Mouse (Mus musculus): Measurements from ENCODE around the gene Slc5a3. TPM values are rescaled to one million over a fixed set of nuclear protein-coding genes. Genes with fewer than 3 reads are reported as not detected.
"Not testable (repeated sequence)": the region's sequence is repeated elsewhere in the genome, so short reads cannot be mapped to it uniquely, and the experiment has no call there.

Gene Slc5a3
- total RNA-seq, 2 experiments from 2014 or later: 3.0 to 3.1 TPM

DNA sequence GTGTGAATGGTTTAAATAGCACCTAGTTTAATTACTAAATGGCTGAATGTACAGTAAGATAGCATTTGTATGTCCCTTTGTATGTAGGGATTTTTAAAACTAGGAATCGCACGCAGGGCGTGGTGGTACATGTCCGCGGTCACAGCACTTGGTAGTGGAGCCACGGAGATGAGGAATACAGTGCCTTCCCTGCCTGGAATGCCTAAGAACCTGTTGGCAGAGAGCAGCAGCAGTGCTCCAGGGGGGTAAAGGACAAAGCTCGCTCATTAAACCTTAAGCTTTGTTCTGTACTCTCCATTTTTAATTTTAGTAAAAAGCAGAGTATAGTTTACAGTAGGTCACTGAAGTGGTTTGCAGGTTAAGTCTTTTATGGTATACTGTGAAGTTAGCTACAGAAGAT lies 3.5 kb downstream of the Slc5a3 start:
- no peak for ATAC-seq (replicated peaks; ENCODE audit: poor library complexity)

GRCm38 (mm10) chr16:92062832-92063231 lies 4.7 kb downstream of the Slc5a3 start:
- no peak for ATAC-seq (replicated peaks; ENCODE audit: poor library complexity)

DNA sequence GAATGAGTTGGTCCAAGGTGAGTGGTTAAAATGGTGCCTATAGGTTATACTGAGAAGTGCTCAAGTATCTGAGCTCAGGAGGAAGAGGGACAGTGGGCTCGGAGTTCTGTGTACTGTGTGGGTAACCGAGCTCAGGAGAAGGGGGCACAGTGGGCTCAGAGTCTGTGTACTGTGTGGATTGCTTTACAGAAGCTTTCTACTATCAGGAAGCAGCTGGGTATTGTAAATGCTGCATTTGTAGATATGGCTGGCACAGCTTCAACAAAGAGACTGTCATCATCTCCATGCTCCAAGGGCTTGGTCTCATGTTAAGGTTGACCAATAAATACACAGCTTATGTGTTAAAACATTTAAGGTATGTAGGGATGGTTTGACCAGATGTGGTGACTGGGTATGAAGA lies 6.7 kb downstream of the Slc5a3 start:
- peak; percentile 60 for ATAC-seq (replicated peaks; ENCODE audit: poor library complexity)

DNA sequence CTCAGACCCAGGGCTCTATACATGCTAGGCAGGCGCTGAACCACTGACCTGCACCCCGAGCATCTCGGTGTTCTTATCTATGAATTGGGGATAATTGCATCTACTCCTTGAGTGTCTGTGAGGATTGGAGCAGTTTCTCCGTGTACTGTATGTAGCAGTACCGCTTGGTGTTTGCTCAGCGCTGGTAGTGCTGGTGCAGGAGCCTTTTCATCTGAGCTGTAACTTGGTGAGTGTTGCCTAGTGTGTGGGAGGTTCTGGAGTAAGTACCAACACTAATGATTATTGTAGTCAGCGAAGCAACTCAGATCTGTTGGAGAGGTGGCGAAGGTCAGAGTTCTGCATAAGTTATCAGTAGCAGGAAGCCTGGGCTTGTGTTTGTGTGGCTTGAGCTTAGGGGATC lies 12.2 kb downstream of the Slc5a3 start:
- no peak for ATAC-seq (replicated peaks; ENCODE audit: poor library complexity)

DNA sequence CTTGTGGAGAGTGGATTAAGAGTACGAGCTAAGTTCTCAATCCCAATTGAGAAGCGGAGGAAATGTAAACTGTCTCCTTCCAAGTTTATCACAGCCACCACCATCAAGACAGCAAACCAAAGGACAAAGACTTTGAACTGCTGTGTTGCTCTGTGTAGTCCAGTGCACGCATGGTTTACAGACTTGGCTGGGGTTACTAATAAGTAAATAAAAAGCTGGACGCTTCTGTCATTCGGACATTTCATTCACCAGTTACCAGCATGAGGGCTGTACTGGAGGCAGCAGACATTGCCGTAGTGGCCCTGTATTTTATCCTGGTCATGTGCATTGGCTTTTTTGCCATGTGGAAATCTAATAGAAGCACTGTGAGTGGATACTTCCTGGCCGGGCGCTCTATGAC lies 18.7 kb downstream of the Slc5a3 start:
- no peak for ATAC-seq (replicated peaks; ENCODE audit: poor library complexity)

GRCm38 (mm10) chr16:92083771-92084453 lies 25.8 kb downstream of the Slc5a3 start:
- no peak for ATAC-seq (replicated peaks; ENCODE audit: poor library complexity)

- ATAC-seq (replicated peaks; ENCODE audit: poor library complexity): peak; percentile 29; the same call in 1 of the 2 replicates
These were observed 31.1 kb downstream of the Slc5a3 start for GRCm38 (mm10) chr16:92089225-92089624.

DNA sequence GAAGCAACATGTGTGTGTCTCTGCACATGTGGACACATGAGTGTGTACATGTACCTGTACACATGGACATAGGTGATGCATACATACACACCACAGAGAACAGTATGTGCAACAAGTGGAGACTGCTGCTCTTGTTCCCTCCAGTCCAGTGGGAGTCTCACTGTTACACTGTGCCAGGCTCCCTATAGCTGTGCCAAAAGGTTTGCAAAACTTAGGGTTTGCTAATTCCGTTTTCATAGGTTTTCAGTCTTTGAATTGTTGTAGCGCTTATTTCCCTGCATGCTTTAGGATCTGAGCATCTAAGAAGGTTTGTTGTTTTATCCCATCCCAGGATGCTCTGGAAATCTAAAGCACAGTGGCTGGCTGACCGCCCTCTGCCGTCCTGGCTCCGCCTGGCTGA lies 33.8 kb downstream of the Slc5a3 start:
- no peak for ATAC-seq (replicated peaks; ENCODE audit: poor library complexity)

DNA sequence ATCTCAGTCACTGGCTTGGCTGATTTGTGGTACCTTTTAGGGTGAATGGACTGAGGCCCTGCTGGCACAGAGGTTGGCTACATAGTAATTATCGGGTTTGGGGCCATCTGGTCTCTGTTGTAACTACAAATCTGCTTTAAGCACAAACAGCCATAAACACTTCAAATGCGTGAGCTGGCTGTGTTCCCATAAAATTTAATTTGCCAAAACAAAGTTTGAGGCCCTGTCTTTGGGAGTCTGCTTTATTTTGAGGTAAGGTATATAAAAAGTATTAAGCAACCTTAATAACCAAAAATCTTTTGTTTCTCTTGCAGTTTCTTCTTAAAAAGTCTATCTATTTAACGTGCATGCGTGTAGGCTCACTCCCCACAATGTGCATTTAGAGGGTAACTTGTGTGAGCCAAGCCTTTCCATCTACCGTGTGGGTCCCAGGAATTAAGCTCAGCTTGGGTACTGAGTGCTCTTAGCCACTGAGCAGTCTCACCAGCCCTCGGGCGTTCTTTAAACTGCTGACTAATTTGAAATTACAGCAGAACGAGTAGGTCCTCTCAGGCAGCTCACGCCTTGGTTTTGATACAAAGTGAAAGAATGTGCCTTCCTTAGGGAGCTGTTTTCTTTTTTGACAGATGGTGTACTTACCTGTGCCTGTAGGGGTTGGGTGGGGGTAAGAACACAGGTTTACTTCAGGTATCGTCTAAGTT lies 40.4 kb downstream of the Slc5a3 start:
- no peak for ATAC-seq (replicated peaks; ENCODE audit: poor library complexity)

GRCm38 (mm10) chr16:92099598-92099997 lies 41.5 kb downstream of the Slc5a3 start:
- ATAC-seq (replicated peaks; ENCODE audit: poor library complexity): no peak

GRCm38 (mm10) chr16:92100111-92100510 lies 42.0 kb downstream of the Slc5a3 start:
- ATAC-seq (replicated peaks; ENCODE audit: poor library complexity): no peak

- ATAC-seq (replicated peaks; ENCODE audit: poor library complexity): no peak
These were observed 44.0 kb downstream of the Slc5a3 start for GRCm38 (mm10) chr16:92102115-92102514.

- not testable (repeated sequence) for ATAC-seq (replicated peaks; ENCODE audit: poor library complexity)
These were observed 44.8 kb downstream of the Slc5a3 start for GRCm38 (mm10) chr16:92102931-92103330.

- ATAC-seq (replicated peaks; ENCODE audit: poor library complexity): no peak
These were observed 45.6 kb downstream of the Slc5a3 start for GRCm38 (mm10) chr16:92103572-92104331.

- ATAC-seq (replicated peaks; ENCODE audit: poor library complexity): no peak
These were observed 46.1 kb downstream of the Slc5a3 start for GRCm38 (mm10) chr16:92104332-92104590.

GRCm38 (mm10) chr16:92104951-92105350 lies 46.8 kb downstream of the Slc5a3 start:
- no peak for ATAC-seq (replicated peaks; ENCODE audit: poor library complexity)

- peak; percentile 37; the same call in 1 of the 2 replicates for ATAC-seq (replicated peaks; ENCODE audit: poor library complexity)
These were observed 47.5 kb downstream of the Slc5a3 start for GRCm38 (mm10) chr16:92105631-92106030.

GRCm38 (mm10) chr16:92107346-92107745 lies 49.2 kb downstream of the Slc5a3 start:
- ATAC-seq (replicated peaks; ENCODE audit: poor library complexity): no peak

GRCm38 (mm10) chr16:92114706-92115241 lies 56.7 kb downstream of the Slc5a3 start:
- ATAC-seq (replicated peaks; ENCODE audit: poor library complexity): no peak

GRCm38 (mm10) chr16:92115611-92116421 lies 57.7 kb downstream of the Slc5a3 start:
- peak; percentile 88 for ATAC-seq (replicated peaks; ENCODE audit: poor library complexity)

Data from megakaryocyte progenitor cell, adult 5-6 weeks (primary cell).